Mouse (Mus musculus) CD4-positive, CD25-positive, alpha-beta regulatory T cell, adult 2 months (primary cell): ENCODE measurements around the gene B4galnt2.
A peak's percentile ranks its signal among the peaks of the same experiment; 100 is the strongest.
"Not testable (repeated sequence)": the region's sequence is repeated elsewhere in the genome, so short reads cannot be mapped to it uniquely, and the experiment has no call there.

ENCODE experiments used
- DNase-seq: peaks from one replicate; pipeline ENCODE4 v3.0.0-alpha.2; 2012; ENCODE audit warnings: low read depth, low spot score

The B4galnt2 gene

DNA sequence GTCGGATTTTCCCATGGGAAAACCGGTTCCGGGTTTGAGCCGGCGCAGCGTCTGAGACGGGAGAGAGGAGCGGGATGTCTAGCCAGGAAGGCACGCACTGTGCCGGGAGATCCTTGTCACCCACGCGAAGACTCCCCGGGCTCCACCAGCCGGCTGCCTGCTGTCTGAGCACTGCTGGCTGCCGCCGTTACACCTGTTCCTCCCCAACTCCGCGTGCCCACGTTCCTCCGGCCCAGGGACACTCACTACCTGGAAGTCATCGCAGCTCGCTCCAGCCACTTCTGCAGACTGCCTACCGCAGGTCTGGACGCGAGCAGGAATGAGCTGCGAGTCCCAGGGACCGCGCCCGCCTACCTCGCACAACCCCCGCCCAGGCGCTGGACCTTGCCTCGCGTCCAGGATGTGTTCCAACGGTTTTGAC lies at the start of gene B4galnt2:
TSS of gene B4galnt2 (minus strand) at position 321 of the 421 bp plus-strand sequence.
- peak; percentile 34 for DNase-seq

- no peak for DNase-seq
Measured at GRCm38 (mm10) chr11:95963304-95963703, 48.6 kb upstream of the B4galnt2 start.

DNA sequence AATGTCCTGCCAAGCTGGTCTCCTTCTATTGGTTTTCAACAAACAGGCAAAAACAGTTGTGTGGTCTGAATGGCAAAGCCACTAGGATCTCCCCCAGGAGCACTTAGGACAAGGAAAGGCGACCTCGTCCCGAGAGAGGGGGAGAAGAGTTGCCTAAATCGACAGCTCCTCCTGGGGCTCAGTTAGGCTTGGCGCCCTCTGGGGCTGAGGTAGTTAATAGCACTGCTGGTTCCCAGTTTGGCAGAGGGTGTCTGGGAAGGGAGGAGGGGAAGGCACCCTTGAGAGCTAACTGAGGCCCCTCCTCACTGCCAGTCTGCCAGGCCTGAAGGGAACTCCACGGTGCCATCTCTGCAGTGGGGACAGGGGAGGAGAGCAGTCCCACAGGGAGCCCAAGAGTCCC lies 44.5 kb upstream of the B4galnt2 start:
- peak; percentile 28 for DNase-seq

DNA sequence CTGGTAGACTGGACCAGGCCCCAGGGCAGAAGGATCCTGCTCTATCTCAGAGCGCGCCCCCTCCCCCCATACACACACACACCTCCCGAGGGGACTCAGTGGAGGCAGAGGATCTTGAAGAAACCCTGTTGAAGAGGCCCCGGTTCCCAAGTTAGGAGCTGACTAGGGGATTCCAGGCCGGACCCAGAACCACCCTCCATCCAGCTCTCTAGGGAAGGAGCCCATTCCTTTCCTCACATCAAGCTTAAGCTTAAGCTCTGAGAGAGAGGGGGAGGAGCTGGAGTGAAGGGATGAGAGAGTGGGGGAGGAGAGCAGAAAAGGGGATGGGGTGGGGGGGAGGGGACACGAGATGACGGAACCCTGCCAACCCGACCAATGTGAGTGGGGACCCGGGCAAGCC lies 43.6 kb upstream of the B4galnt2 start:
- no peak for DNase-seq

- no peak for DNase-seq
Measured at GRCm38 (mm10) chr11:95957407-95957806, 42.7 kb upstream of the B4galnt2 start.

DNA sequence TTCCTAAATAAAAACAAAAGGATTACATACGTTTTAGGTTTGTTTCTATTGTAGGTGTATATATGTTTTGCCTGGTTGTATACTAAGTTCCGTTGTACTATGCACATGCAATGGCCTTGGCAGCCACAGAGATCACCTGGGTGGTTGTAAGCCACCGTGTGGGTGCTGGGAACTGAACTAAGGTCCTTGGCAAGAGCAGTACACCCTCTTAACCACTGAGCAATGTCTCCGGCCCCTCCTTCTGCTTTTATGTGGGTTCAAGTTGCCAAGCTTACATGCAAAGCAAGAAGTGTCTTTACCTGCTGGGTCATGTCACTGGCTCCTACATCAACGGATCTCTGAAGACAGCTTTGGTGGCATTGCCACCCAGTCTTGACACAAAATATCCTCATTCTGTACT lies 38.6 kb upstream of the B4galnt2 start:
- DNase-seq = no peak

DNA sequence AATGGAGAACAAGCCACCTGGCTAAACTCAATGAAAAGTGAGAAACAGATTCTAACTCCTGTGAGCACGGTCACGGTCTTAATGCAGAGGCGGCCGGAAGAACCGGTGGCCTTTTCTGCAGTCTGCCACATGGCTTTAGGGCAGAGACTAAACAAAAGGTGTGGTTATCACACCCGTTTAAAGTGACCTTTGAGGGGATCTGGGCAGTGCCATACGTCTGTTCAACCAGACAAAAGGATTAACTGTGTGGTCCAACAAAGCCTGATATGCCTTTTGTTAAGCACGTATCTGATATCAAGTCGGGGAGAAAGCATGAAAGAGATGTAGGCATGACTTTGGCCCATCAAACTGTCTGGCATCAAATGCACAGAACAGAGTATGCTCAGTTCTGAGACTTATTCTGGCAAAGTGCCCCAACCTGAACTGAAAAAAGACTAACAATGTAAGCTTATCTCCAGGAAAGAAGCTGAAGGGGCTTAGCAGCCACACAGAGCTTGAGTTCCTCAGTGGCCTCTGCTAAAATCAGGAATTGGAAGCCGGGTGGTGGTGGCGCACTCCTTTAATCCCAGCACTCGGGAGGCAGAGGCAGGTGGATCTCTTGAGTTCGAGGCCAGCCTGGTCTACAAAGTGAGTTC lies 31.3 kb upstream of the B4galnt2 start:
- no peak for DNase-seq

DNA sequence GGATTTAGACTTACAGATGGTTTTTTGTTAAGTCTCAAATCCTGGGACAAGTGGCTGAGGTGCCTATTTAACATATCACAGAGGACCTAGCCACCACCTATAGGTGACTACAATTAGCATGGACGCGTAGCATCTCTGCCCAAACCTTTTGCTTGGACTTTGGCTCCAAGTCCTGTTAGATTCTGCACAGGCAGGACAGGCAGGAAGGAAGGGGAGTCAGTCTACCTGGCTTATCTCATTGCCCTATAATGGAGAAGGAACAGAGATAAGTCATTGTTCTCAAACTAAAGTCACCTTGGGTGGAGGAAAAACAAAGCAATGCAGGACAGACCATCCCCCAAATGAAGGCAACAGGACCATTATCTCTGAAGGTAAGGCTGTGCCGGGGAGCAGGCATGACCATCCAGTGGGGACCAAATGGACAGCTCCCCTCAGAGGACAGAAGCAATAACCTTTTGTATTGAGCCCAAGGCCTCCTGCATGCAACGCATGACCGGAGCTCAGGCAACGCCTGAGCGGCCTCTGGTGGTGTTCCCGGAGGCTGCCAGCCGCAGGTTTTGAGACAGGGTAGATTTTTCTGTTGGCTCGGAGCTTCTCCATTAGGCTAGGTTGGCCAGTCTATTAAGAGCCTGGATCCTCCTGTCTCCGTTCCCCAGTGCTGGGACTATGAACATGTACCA lies 25.3 kb upstream of the B4galnt2 start:
- DNase-seq = peak; percentile 7

DNA sequence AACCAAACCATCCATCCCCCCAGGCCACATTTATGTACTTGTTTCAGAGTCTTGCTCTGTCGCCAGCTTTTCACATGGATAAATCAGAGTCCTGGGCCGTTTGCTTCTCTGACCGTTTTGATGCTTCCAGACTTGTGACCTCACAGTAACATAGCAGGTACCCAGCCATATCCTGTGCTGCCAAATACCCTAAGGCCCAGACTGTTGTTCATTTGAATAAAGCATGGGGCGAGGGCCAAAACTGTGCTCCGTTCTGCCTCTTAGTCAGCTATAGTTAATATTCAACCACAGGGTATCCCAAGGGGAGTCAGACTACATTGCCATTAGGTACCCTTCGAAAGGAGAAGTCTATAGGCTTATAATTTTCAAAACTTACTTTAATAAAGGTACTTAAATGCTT lies 21.7 kb upstream of the B4galnt2 start:
- no peak for DNase-seq

DNA sequence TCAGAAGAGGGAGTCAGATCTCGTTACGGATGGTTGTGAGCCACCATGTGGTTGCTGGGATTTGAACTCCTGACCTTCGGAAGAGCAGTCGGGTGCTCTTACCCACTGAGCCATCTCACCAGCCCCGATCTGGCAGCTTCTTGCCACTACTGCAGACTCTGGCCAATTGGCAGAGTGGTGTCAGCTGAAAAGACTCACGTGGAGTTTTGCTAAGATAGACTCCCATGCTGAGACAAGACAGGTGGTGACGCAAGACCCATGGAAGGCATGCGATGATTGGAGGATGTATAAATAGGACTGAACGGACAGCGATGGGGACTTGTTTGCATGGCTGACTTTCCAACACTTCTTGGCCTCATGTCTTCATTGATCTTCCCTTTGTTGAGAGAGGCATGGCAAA lies 17.5 kb upstream of the B4galnt2 start:
- DNase-seq = not testable (repeated sequence)

GRCm38 (mm10) chr11:95926398-95926797 lies 11.7 kb upstream of the B4galnt2 start:
- DNase-seq = no peak

DNA sequence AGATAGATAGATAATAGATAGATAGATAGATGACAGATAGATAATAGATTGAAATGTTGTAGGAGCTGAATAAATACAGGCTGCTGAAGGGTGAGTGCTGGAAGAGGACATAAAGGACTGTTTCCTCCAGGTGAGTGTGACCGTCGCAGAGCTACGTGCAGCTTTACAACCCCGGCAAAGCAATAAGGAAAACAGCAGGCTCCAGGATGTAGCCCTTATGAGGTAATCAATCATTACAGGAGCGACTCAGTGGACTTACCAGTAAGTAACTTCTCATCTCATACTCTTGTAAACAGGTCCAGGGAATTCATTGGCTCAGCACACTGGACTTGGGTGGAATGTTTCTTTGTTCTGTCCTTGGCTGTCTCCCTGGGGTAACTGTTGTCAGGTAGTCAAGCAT lies 11.3 kb upstream of the B4galnt2 start:
- DNase-seq = no peak

DNA sequence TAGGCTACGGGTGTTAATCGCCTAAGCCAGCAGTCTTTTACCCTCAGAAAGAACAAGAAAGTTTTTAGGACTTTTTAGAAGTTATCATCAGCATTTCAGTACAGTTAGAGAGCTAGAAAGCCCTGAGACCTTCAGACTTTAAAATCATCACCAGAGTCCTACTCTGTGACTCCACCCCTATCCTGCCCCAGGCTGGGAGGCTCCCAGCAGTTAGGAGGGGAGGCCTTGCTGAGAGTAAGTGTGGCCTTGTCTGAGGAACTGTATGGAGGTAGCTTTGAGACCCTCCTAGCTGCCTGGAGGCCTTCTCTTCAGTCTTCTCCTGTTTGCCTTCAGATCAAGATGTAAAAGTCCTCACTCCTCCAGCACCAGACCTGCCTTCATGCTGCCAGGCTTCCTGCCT lies 9.5 kb upstream of the B4galnt2 start:
- no peak for DNase-seq

DNA sequence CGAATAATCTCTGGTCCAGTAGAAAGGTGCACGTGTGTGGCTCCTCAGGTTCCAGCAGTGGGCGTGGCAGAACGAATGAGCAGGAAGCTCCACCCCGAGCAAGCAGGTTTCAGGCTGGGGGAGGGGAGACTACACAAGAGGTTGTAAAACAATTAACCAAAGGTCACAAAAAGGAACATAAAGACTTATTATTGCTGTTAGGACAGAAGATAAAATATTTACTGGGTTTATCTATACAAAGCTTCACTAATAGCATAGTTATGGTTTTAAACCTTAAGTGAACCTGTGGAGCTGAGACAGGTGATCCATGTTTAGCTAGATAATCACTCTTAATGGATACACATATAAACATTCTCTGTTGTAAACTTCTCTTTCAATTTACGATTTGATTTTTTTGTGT lies 8.8 kb upstream of the B4galnt2 start:
- not testable (repeated sequence) for DNase-seq

DNA sequence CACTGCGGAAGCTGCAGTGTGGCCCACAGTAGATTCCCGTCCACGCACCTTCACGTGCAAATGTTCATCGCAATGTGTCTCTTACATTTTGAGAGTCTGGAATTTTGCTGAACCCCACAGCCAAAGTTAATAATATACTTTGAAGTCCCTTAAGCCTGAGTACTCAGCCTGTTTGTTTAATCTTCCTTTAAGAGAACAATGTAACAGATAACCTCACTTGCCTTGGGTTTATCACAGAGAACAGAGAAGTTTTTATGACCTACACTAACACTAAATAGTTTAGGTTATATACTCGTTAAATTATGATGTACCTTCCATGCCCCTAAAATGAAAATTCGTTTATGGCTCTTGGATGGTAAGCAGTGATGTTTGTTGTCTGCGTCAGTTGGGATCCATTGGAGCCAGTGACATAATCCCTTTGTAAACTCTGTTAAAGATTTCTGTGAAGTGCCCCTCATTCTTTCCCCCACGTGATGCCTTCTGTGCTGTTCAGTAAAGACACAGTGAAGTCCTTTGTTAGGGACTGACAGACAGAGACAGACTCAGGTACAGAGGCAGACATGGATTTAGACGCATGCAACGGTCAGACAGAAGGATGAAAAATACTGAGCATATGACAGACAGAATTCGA lies 7.4 kb upstream of the B4galnt2 start:
- DNase-seq = no peak

- no peak for DNase-seq
Measured at GRCm38 (mm10) chr11:95916426-95916825, 1.7 kb upstream of the B4galnt2 start.

GRCm38 (mm10) chr11:95915006-95915710 lies 467 bp upstream of the B4galnt2 start:
- DNase-seq = peak; percentile 11

GRCm38 (mm10) chr11:95913959-95914566 lies 628 bp downstream of the B4galnt2 start:
- DNase-seq = no peak

GRCm38 (mm10) chr11:95911579-95911978 lies 3.1 kb downstream of the B4galnt2 start:
- DNase-seq = no peak

GRCm38 (mm10) chr11:95907805-95908524 lies 6.7 kb downstream of the B4galnt2 start:
- DNase-seq = no peak

- no peak for DNase-seq
Measured at GRCm38 (mm10) chr11:95904290-95904689, 10.4 kb downstream of the B4galnt2 start.
